Mouse (Mus musculus): Measurements from ENCODE around the gene AI661453.
"Not testable (repeated sequence)": the region's sequence is repeated elsewhere in the genome, so short reads cannot be mapped to it uniquely, and the experiment has no call there.

Gene AI661453

GRCm38 (mm10) chr17:47501531-47501930, 65.1 kb downstream of the AI661453 start:
- no peak for DNase-seq (ENCODE audit: low read depth in 1 of 2, low spot score in 2 of 2)

GRCm38 (mm10) chr17:47501946-47502706, 65.7 kb downstream of the AI661453 start, which contains the start of gene Taf8:
Gene Taf8, minus strand, starts transcription at chr17:47502292.
- peak; percentile 83 to 89 for DNase-seq (ENCODE audit: low read depth in 1 of 2, low spot score in 2 of 2)

GRCm38 (mm10) chr17:47502707-47503045, 66.3 kb downstream of the AI661453 start:
- DNase-seq (ENCODE audit: low read depth in 1 of 2, low spot score in 2 of 2) = not testable (repeated sequence)

GRCm38 (mm10) chr17:47503689-47504088, 67.3 kb downstream of the AI661453 start:
- no peak for DNase-seq (ENCODE audit: low read depth in 1 of 2, low spot score in 2 of 2)

- no peak for DNase-seq (ENCODE audit: low read depth in 1 of 2, low spot score in 2 of 2)
Observed at GRCm38 (mm10) chr17:47504228-47504627, 67.8 kb downstream of the AI661453 start.

- DNase-seq (ENCODE audit: low read depth in 1 of 2, low spot score in 2 of 2) = peak; percentile 36 to 63
Observed at GRCm38 (mm10) chr17:47504941-47505346, 68.5 kb downstream of the AI661453 start, which contains the start of gene Ccnd3. Gene Ccnd3, plus strand, starts transcription at chr17:47505051.

GRCm38 (mm10) chr17:47505566-47505965, 69.2 kb downstream of the AI661453 start:
- DNase-seq (ENCODE audit: low read depth in 1 of 2, low spot score in 2 of 2) = no peak

GRCm38 (mm10) chr17:47506042-47506441, 69.6 kb downstream of the AI661453 start:
- DNase-seq (ENCODE audit: low read depth in 1 of 2, low spot score in 2 of 2) = no peak

GRCm38 (mm10) chr17:47506697-47507096, 70.3 kb downstream of the AI661453 start:
- DNase-seq (ENCODE audit: low read depth in 1 of 2, low spot score in 2 of 2) = no peak

- DNase-seq (ENCODE audit: low read depth in 1 of 2, low spot score in 2 of 2) = no peak
Observed at GRCm38 (mm10) chr17:47507523-47507922, 71.1 kb downstream of the AI661453 start.

GRCm38 (mm10) chr17:47508012-47508608, 71.7 kb downstream of the AI661453 start:
- peak; percentile 94 to 95 for DNase-seq (ENCODE audit: low read depth in 1 of 2, low spot score in 2 of 2)

GRCm38 (mm10) chr17:47509031-47509705, 72.8 kb downstream of the AI661453 start:
- DNase-seq (ENCODE audit: low read depth in 1 of 2, low spot score in 2 of 2) = no peak

GRCm38 (mm10) chr17:47511111-47512020, 75.0 kb downstream of the AI661453 start:
- peak; percentile 95 to 99 for DNase-seq (ENCODE audit: low read depth in 1 of 2, low spot score in 2 of 2)

- DNase-seq (ENCODE audit: low read depth in 1 of 2, low spot score in 2 of 2) = no peak
Observed at GRCm38 (mm10) chr17:47512956-47513775, 76.8 kb downstream of the AI661453 start.

- DNase-seq (ENCODE audit: low read depth in 1 of 2, low spot score in 2 of 2) = no peak
Observed at GRCm38 (mm10) chr17:47515180-47515844, 78.9 kb downstream of the AI661453 start.

GRCm38 (mm10) chr17:47516232-47516631, 79.8 kb downstream of the AI661453 start:
- no peak for DNase-seq (ENCODE audit: low read depth in 1 of 2, low spot score in 2 of 2)

- no peak for DNase-seq (ENCODE audit: low read depth in 1 of 2, low spot score in 2 of 2)
Observed at GRCm38 (mm10) chr17:47518205-47518604, 81.8 kb downstream of the AI661453 start.

Measured in monocyte, adult 2 months (primary cell).